Mouse (Mus musculus) urinary bladder, adult 18-20 months (tissue): ENCODE measurements around the gene Stxbp6.

Experiments
- DNase-seq, 2 experiments: peaks; one replicate each; pipeline ENCODE4 v3.0.0; 2022; ENCODE audit warnings: low spot score in 2 of 2, mixed read lengths in 2 of 2

Stxbp6 gene

GRCm38 (mm10) chr12:44996897-44997296 lies 77.6 kb downstream of the Stxbp6 start:
- DNase-seq, result no peak

GRCm38 (mm10) chr12:44996274-44996673 lies 78.2 kb downstream of the Stxbp6 start:
- DNase-seq, result no peak

- no peak for DNase-seq
Measured at GRCm38 (mm10) chr12:44993391-44993790, 81.1 kb downstream of the Stxbp6 start.

GRCm38 (mm10) chr12:44992847-44993246 lies 81.7 kb downstream of the Stxbp6 start:
- DNase-seq, result no peak

- no peak for DNase-seq
Measured at GRCm38 (mm10) chr12:44990379-44990778, 84.1 kb downstream of the Stxbp6 start.

GRCm38 (mm10) chr12:44989011-44989410 lies 85.5 kb downstream of the Stxbp6 start:
- DNase-seq, result no peak

- DNase-seq, result no peak
Measured at GRCm38 (mm10) chr12:44987762-44988161, 86.7 kb downstream of the Stxbp6 start.

GRCm38 (mm10) chr12:44979316-44979848 lies 95.1 kb downstream of the Stxbp6 start:
- no peak for DNase-seq

GRCm38 (mm10) chr12:44975266-44975665 lies 99.2 kb downstream of the Stxbp6 start:
- DNase-seq, result no peak

- DNase-seq, result no peak
Measured at GRCm38 (mm10) chr12:44971477-44971876, 103.0 kb downstream of the Stxbp6 start.

- DNase-seq, result no peak
Measured at GRCm38 (mm10) chr12:44967448-44967847, 107.1 kb downstream of the Stxbp6 start.

- DNase-seq, result no peak
Measured at GRCm38 (mm10) chr12:44957474-44957873, 117.0 kb downstream of the Stxbp6 start.

GRCm38 (mm10) chr12:44953121-44953520 lies 121.4 kb downstream of the Stxbp6 start:
- no peak for DNase-seq

GRCm38 (mm10) chr12:44952072-44952471 lies 122.4 kb downstream of the Stxbp6 start:
- no peak for DNase-seq

- no peak for DNase-seq
Measured at GRCm38 (mm10) chr12:44950559-44950958, 124.0 kb downstream of the Stxbp6 start.

- DNase-seq, result no peak
Measured at GRCm38 (mm10) chr12:44947823-44948222, 126.7 kb downstream of the Stxbp6 start.

GRCm38 (mm10) chr12:44940325-44940724 lies 134.2 kb downstream of the Stxbp6 start:
- no peak for DNase-seq

- no peak for DNase-seq
Measured at GRCm38 (mm10) chr12:44939106-44939505, 135.4 kb downstream of the Stxbp6 start.

GRCm38 (mm10) chr12:44932954-44933353 lies 141.6 kb downstream of the Stxbp6 start:
- DNase-seq, result no peak

- no peak for DNase-seq
Measured at GRCm38 (mm10) chr12:44931716-44932115, 142.8 kb downstream of the Stxbp6 start.

- no peak for DNase-seq
Measured at GRCm38 (mm10) chr12:44928456-44928855, 146.1 kb downstream of the Stxbp6 start.

GRCm38 (mm10) chr12:44925901-44926300 lies 148.6 kb downstream of the Stxbp6 start:
- DNase-seq, result no peak

GRCm38 (mm10) chr12:44923273-44923672 lies 151.2 kb downstream of the Stxbp6 start:
- no peak for DNase-seq

- DNase-seq, result no peak
Measured at GRCm38 (mm10) chr12:44922241-44922640, 152.3 kb downstream of the Stxbp6 start.
